Mouse (Mus musculus) forebrain, postnatal 0 days (tissue): ENCODE results near the gene Camk2d. TPM values are rescaled to one million over a fixed set of nuclear protein-coding genes. Genes with fewer than 3 reads are reported as not detected.

Experiments used
- ATAC-seq: fragments of 200-750 bp; cut with Nextera tagmentation; 2 replicates; pipeline ENCODE4 v1.8.0; 2017; ENCODE audit warnings: mild to moderate bottlenecking, moderate library complexity
- DNase-seq: peaks from one replicate; pipeline ENCODE4 v3.0.0-alpha.2; 2015
- H3K27ac ChIP-seq: fragments of 300-500 bp; sonication (generic); 2 replicates; pipeline ENCODE4 v1.5.1; 2014; ENCODE audit warnings: low read depth, mild to moderate bottlenecking, antibody characterized with exemption, low read length, moderate library complexity, mixed read lengths
- H3K27me3 ChIP-seq: fragments of 300-500 bp; sonication (generic); 2 replicates; pipeline ENCODE4 v1.6.1; 2014; ENCODE audit warnings: mild to moderate bottlenecking, low read length, mixed read lengths; ENCODE audit not compliant: insufficient read depth
- H3K36me3 ChIP-seq: fragments of 300-500 bp; sonication (generic); 2 replicates; pipeline ENCODE4 v1.6.1; 2014; ENCODE audit warnings: mild to moderate bottlenecking, moderate library complexity; ENCODE audit not compliant: insufficient read depth
- H3K4me1 ChIP-seq: fragments of 300-500 bp; sonication (generic); 2 replicates; pipeline ENCODE4 v1.6.1; 2014; ENCODE audit warnings: antibody characterized with exemption; ENCODE audit not compliant: insufficient read depth
- H3K4me2 ChIP-seq: fragments of 300-500 bp; sonication (generic); 2 replicates; pipeline ENCODE4 v1.6.1; 2014; ENCODE audit warnings: low read depth, mild to moderate bottlenecking, moderate library complexity
- H3K4me3 ChIP-seq: fragments of 300-500 bp; sonication (generic); 2 replicates; pipeline ENCODE4 v1.5.1; 2014; ENCODE audit warnings: low read depth, low read length, mixed read lengths
- H3K9ac ChIP-seq: fragments of 300-500 bp; sonication (generic); 2 replicates; pipeline ENCODE4 v1.6.1; 2014; ENCODE audit warnings: mild to moderate bottlenecking
- H3K9me3 ChIP-seq: fragments of 300-500 bp; sonication (generic); 2 replicates; pipeline ENCODE4 v1.6.1; 2016; ENCODE audit warnings: low read length
- CTCF ChIP-seq: sonication (generic); IDR thresholded peaks from 2 replicates; pipeline ENCODE4 v1.5.1; 2016; ENCODE audit warnings: antibody characterized with exemption, control low read depth, low read depth
- WGBS: fragments of 180-500 bp; shearing (Covaris S2); extraction: QIAGEN DNeasy Blood & Tissue Kit; methylation state at CpG from one replicate; pipeline ENCODE4 v1.1.7; 2014; 5-methylcytosine and 5-hydroxymethylcytosine counted together
- polyA plus RNA-seq: library from polyadenylated mRNA; unstranded; fragments of >200 nt; fragmentation: Nextera tagmentation; extraction: Ambion mirVana; gene quantifications from 2 replicates; pipeline ENCODE4 v1.2.1, GENCODE M21; 2015
- total RNA-seq: library from RNA; depleted of rRNA; stranded (reverse); fragments of >200 nt; gene quantifications from 2 replicates; pipeline ENCODE4 v1.2.3, GENCODE M21; 2014

The Camk2d gene
- total and polyA plus RNA-seq, 2 experiments from 2014 or later = 52.8 to 97.7 TPM

DNA sequence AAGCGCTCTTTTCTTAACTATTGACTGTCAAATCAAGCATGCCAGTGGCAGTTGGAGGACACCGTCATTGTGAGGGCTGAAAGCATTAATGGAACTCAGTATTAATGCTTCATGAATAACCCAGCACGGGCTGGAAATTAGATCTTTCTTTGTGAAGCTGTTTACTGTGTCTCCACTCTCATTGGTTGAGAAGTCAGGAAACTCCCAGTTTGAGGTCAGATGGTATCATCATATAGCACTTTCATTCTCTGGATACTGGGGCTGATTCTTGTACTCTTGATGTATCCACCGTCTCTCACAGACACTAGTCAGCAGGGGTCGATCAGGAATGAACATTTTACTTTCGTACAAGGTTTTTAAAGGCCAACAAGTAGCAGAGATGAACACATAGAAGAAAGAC is 54.6 kb downstream of the Camk2d start:
- 61% methylated on average over 6 of the region's 6 CpGs for WGBS
- ATAC-seq (no peak), DNase-seq (no peak)
- no peak overlapping the region for H3K4me3 ChIP-seq
- H3K4me2 ChIP-seq = no peak overlapping the region
- H3K4me1 ChIP-seq = no peaks in the 10 kb centered on the region
- H3K27me3 ChIP-seq = no peaks in the 10 kb centered on the region
- TF ChIP-seq CTCF = no peak
- no peaks in the 10 kb centered on the region for H3K36me3 ChIP-seq
- H3K27ac ChIP-seq = no peak overlapping the region
- no peaks in the 10 kb centered on the region for H3K9me3 ChIP-seq
- no peak overlapping the region for H3K9ac ChIP-seq

GRCm38 (mm10) chr3:126652361-126652760 is 56.3 kb downstream of the Camk2d start:
- Histone ChIP-seq H3K4me2 (no peak overlapping the region), H3K36me3 (no peaks in the 10 kb centered on the region), H3K9me3 (no peaks in the 10 kb centered on the region), H3K9ac (no peak overlapping the region), H3K27ac (no peak overlapping the region), H3K4me3 (no peak overlapping the region), H3K4me1 (no peaks in the 10 kb centered on the region), H3K27me3 (no peaks in the 10 kb centered on the region)
- ATAC-seq = no peak
- WGBS = 78% methylated on average over 2 of the region's 2 CpGs
- TF ChIP-seq CTCF = no peak
- no peak for DNase-seq

DNA sequence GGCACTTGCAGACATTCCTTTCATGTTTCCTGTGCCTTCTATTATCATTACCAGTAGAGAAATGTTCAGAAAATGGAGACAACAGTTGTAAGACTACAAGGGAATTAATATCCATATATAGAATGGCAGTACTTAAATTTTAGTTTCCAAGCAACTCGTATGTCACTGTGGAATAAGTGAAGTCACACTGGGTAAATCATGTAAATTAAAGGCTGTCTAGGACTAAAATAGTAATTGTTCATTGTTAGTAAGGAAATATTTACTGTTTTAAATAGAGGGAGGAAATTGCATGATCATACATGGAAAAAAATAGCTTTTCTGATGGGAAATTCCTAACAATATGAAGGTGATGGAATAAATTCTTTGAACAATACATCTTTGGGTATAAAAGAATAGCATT is 57.0 kb downstream of the Camk2d start:
- Histone ChIP-seq H3K27ac (no peak overlapping the region), H3K9ac (no peak overlapping the region), H3K4me1 (no peaks in the 10 kb centered on the region), H3K27me3 (no peaks in the 10 kb centered on the region), H3K4me3 (no peak overlapping the region), H3K9me3 (no peaks in the 10 kb centered on the region), H3K36me3 (no peaks in the 10 kb centered on the region), H3K4me2 (no peak overlapping the region)
- WGBS = 58% methylated on average over 1 of the region's 1 CpGs
- DNase-seq (no peak), ATAC-seq (peak; percentile 54)
- no peak for TF ChIP-seq CTCF

DNA sequence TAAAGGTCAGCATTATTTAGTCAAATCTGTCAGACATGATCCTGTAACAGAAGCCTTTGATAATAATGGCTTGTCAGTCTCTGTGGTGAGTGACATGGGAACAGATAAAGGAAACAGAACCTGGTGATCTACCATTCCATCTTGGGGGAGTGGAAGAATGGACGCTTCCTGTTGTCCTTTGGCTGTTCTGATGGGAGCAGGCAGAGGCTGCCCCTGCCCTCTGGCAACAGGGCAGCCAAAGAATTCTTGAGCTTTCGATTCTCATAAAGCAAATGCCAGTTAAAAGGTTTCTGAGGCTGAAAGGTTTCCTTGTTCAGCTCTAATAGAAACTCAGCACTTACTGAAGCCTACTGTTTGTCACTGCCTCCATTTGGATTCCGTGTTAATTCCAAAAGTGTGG is 60.1 kb downstream of the Camk2d start:
- 30% methylated on average over 3 of the region's 3 CpGs for WGBS
- H3K4me1 ChIP-seq = no peaks in the 10 kb centered on the region
- no peak overlapping the region for H3K4me3 ChIP-seq
- no peak overlapping the region for H3K27ac ChIP-seq
- peak; percentile 40 for ATAC-seq
- H3K27me3 ChIP-seq = no peaks in the 10 kb centered on the region
- no peak for TF ChIP-seq CTCF
- no peak overlapping the region for H3K4me2 ChIP-seq
- no peaks in the 10 kb centered on the region for H3K36me3 ChIP-seq
- no peaks in the 10 kb centered on the region for H3K9me3 ChIP-seq
- DNase-seq = peak; percentile 17
- H3K9ac ChIP-seq = no peak overlapping the region

DNA sequence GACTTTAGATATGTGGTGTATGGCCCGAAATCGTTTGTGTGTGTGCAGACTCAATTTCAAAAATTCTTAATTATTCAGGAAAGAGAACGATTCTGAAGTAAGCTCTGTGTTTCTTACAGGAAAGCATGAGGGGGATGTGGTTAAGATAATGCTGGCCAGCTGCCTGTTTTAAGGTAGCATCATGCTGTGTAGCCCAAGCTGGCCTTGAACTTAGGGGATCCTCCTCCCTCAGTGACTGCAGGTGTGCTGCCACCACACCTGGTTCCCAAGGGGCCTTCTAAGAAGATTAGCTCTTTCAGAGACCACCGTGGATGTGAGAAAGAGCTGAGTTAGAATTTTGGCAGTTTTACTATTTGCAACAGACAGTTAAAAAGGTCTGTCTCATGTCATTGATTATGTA is 61.8 kb downstream of the Camk2d start:
- Histone ChIP-seq H3K9me3 (no peaks in the 10 kb centered on the region), H3K27me3 (no peaks in the 10 kb centered on the region), H3K4me1 (no peaks in the 10 kb centered on the region), H3K9ac (no peak overlapping the region), H3K36me3 (no peaks in the 10 kb centered on the region), H3K4me3 (no peak overlapping the region), H3K4me2 (no peak overlapping the region), H3K27ac (no peak overlapping the region)
- no peak for DNase-seq
- no peak for TF ChIP-seq CTCF
- no peak for ATAC-seq
- WGBS = 71% methylated on average over 4 of the region's 4 CpGs

GRCm38 (mm10) chr3:126658791-126659190 is 62.7 kb downstream of the Camk2d start:
- Histone ChIP-seq H3K27me3 (no peaks in the 10 kb centered on the region), H3K4me3 (no peak overlapping the region), H3K4me1 (no peaks in the 10 kb centered on the region), H3K36me3 (no peaks in the 10 kb centered on the region), H3K9me3 (no peaks in the 10 kb centered on the region), H3K27ac (no peak overlapping the region), H3K4me2 (no peak overlapping the region), H3K9ac (no peak overlapping the region)
- no peak for TF ChIP-seq CTCF
- 81% methylated on average over 10 of the region's 10 CpGs for WGBS
- DNase-seq = no peak
- ATAC-seq = no peak

- ATAC-seq = no peak
These were observed 63.1 kb downstream of the Camk2d start for GRCm38 (mm10) chr3:126659235-126659634.

More at GRCm38 (mm10) chr3:126659235-126659634, 63.1 kb downstream of the Camk2d start:
- H3K9me3 ChIP-seq = no peaks in the 10 kb centered on the region
- no peaks in the 10 kb centered on the region for H3K4me1 ChIP-seq
- no peak overlapping the region for H3K4me2 ChIP-seq
- no peak for DNase-seq
- no peak for TF ChIP-seq CTCF
- no peaks in the 10 kb centered on the region for H3K27me3 ChIP-seq
- H3K36me3 ChIP-seq = no peaks in the 10 kb centered on the region
- no peak overlapping the region for H3K9ac ChIP-seq
- no peak overlapping the region for H3K4me3 ChIP-seq
- H3K27ac ChIP-seq = no peak overlapping the region
- WGBS = 90% methylated on average over 8 of the region's 8 CpGs
